Mouse (Mus musculus) kidney, adult 8-10 months (tissue): ENCODE measurements around the gene Cwf19l1.
A peak's percentile ranks its signal among the peaks of the same experiment; 100 is the strongest.
"Not testable (repeated sequence)": the region's sequence is repeated elsewhere in the genome, so short reads cannot be mapped to it uniquely, and the experiment has no call there.

Source experiments
- DNase-seq, 2 experiments: peaks; one replicate each; pipeline ENCODE4 v3.0.0; 2022

Gene Cwf19l1

DNA sequence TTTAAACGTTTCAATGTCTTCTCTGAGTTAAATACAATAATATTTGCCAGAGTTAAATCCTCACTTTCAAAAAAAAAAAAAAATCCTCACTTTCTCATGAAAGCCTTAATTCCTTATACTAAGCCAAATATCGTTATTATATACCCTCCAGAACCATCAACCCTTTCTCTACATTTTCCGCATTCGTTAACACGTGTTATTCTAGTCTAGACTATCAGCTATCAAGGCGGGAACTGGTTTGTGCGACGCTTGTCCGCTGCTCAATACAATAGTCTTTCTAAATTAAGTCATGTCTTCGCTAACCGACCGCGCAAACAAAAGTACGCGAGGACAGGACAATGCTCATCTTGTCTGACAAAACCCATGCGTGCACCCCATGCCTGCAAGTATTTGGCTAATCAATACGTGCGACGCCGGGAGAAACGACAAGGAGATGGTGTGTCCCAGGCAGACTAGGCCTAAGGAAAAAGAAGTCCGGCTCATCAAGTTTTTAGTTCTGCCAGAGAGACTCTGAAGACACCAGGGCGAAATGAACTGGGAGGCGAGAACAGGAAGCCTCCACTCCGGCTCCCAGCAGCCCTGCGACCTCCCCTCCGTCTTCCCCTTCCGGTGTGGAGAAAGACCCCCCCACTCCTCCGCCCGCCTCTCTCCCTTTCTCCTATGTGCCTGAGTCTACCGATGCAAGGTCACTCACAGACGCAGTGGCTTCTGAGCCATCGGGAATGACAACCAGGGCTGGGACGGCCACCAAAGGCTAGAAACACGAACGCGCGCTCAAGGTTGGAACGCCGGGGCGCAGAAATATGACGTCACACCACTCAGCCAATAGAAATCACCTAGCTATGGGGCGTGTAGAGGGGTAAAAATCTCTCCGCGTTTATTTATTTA lies at the start of gene Cwf19l1:
TSS of gene Cwf19l1 (minus strand) at position 805 of the 888 bp plus-strand sequence.
- DNase-seq: peak; percentile 83 to 87

- DNase-seq: no peak
Observed at GRCm38 (mm10) chr19:44183968-44184367, 48.3 kb upstream of the Cwf19l1 start.

DNA sequence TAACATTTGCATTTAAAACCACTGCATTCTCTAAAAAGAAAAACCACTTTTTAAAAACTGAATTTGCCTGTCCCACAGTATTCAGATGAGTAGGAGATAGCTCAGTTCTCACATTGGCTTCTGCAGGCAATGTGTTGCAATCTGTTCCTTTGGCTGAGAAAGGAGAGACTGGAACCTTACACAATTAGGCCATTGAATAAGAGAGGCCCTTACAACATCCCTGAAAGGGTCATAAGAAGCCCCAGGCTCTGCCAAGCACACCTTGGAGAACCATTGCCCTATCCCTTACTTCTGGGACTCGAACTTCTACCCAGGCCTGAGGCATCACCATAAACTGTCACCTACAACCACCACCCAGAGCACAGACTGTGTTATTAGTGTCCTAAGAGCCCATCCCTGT lies 44.8 kb upstream of the Cwf19l1 start:
- DNase-seq: no peak

- no peak for DNase-seq
Observed at GRCm38 (mm10) chr19:44176741-44177140, 41.1 kb upstream of the Cwf19l1 start.

DNA sequence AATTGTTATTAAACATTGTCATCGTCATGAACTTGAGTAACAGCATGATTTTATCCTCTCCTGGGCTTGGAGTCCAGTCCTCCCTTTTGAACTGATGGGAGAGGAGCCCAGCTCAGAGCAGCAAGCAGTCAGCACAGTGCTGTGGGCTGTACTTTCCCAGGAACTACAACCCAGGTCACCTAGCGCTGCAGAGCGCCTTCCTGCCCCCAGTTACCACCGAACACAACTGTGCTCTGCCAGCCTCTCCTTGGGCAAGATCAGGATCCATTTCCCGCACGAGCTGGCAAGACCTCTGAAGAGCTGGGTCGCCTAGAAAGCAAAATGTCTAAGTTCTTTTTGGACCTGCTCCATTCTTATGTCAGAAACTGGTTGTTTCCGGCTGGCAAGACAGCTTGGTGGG lies 39.2 kb upstream of the Cwf19l1 start:
- no peak for DNase-seq

DNA sequence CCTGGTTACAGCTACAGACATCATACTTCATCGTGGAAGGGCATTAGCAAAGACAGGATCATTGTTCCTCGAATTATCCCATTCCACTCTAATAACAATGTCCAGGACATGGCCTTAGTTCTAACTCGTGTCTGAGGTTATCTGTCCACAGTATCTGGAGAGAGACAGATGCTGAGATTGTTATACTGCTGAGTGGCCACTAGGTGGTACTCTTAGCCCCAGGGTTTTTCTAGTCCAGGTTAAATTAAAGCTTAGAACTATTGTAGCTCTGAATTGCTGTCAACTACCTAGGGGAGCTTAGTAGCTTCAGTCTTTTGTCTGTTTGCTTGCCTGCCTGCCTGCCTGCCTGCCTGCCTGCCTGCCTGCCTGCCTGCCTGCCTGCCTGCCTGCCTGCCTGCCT lies 25.8 kb upstream of the Cwf19l1 start:
- DNase-seq: no peak

DNA sequence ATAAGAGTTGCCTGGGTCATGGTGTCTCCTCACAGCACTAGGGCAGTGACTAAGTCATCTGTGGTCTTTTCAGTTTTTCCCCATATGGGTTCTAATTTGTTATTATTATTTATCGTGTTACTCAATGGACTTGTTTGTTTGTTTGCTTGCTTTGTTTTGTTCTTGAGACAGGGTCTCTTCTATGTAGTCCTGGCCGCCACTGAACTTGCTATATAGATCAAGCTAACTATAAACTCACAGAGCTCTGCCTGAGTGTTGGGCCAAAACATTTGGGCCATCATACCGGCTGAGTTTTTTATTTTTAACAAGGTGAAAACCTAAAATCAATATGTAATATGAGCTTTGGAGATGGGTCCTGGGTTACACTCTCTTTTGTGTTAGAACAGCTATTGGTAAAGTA lies 23.7 kb upstream of the Cwf19l1 start:
- no peak for DNase-seq

DNA sequence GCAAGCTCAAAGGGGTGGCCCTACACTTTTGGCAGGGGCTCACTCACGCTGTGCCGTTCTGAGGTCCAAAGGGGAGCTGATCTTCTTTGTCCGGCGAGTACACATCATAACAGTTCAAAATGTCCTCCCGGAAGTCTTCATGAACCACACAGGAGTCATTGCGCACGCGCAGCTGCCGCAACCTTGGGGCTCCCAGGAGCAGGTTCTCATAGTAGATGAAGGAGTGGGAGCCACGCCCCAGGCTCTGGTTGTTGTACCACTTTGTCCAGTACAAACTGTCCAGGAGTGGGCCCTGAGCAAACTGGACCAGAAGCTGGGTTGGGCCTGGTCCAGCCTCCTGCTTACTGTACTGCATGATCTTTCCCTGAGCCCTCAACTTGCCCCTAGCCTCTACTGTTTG lies 21.3 kb upstream of the Cwf19l1 start:
- no peak for DNase-seq

- DNase-seq: no peak
Observed at GRCm38 (mm10) chr19:44153781-44154180, 18.1 kb upstream of the Cwf19l1 start.

GRCm38 (mm10) chr19:44148991-44149390 lies 13.3 kb upstream of the Cwf19l1 start:
- no peak for DNase-seq

GRCm38 (mm10) chr19:44148345-44148744 lies 12.7 kb upstream of the Cwf19l1 start:
- DNase-seq: no peak

DNA sequence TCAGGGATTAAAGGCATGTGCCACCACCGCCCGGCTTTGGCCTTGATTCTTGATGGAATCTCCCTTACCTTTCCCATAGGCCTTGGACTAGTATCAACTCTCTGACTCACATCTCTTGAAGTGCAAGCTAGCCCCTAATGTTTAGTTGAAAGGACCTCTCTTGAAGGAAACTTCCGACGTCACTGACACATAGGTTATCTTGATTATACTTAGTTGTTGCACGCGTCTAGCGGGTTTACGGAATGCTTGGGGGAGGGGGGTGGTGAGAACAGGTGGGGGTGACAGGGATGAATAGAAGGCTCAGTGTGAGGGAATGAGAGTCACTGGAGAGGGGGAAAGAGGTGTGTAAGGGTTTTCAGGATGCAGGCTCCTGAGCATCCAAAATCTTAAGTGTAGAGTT lies 11.3 kb upstream of the Cwf19l1 start:
- no peak for DNase-seq

DNA sequence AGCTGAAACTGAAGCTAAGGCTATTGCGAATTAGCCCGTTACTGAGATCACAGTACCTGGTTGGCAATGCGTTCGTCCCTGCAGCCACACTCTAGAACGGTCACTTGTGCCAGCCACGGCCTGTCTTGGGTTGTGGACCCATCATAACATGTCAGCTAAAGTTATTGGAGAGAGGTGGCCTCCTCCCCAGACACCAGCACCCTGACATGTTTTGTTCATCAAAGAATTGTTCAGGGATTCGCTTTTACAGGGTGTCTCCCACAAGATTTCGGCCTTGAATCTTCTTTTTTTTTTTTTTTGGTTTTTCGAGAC lies 10.8 kb upstream of the Cwf19l1 start:
- no peak for DNase-seq

GRCm38 (mm10) chr19:44145702-44146567 lies 10.3 kb upstream of the Cwf19l1 start, which contains the start of gene Bloc1s2:
Gene Bloc1s2, minus strand, starts transcription at chr19:44146446.
- DNase-seq: peak; percentile 89 to 94

- no peak for DNase-seq
Observed at GRCm38 (mm10) chr19:44144366-44144765, 8.7 kb upstream of the Cwf19l1 start.

- no peak for DNase-seq
Observed at GRCm38 (mm10) chr19:44135960-44136485, 347 bp upstream of the Cwf19l1 start.

GRCm38 (mm10) chr19:44132917-44133316 lies 2.8 kb downstream of the Cwf19l1 start:
- no peak for DNase-seq

GRCm38 (mm10) chr19:44128560-44128959 lies 7.1 kb downstream of the Cwf19l1 start:
- DNase-seq: no peak

DNA sequence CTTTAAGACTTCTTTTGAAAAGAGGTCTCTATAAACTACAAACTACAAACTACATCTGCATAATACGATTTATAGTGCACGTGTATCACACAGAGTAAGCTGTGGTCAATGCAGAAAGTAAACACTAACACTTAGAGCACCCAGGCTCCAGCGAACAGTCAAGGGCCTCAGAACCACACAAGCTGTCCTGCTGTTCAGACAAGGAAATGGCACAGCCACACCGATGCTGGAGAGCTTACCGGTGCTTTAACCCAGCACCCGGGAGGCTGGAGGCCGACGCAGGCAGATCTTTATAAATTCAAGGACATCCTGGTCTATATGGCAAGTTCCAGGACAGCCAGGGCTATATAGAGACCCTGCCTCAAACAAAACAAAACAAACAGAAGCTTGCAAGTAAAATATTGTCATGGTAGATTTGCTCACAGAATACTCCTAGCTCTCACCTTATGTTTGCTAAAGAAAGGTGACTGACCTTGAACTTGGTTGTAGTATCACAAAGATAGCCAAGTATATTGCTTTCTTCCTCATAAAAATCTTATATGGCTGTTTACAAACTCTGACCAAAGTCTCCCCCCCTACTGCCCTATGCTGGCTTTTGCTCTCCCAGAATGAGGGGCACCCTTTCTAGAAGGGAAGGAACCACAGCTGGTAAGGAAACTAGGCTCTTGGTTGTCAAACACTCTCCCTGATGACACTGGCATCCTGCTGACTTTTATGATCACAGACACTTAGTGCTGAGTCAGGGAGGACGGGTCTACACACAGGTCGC lies 7.8 kb downstream of the Cwf19l1 start:
- DNase-seq: no peak

- no peak for DNase-seq
Observed at GRCm38 (mm10) chr19:44121137-44121536, 14.5 kb downstream of the Cwf19l1 start.

- not testable (repeated sequence) for DNase-seq
Observed at GRCm38 (mm10) chr19:44120686-44121085, 15.0 kb downstream of the Cwf19l1 start.

- no peak for DNase-seq
Observed at GRCm38 (mm10) chr19:44117793-44118192, 17.9 kb downstream of the Cwf19l1 start.

DNA sequence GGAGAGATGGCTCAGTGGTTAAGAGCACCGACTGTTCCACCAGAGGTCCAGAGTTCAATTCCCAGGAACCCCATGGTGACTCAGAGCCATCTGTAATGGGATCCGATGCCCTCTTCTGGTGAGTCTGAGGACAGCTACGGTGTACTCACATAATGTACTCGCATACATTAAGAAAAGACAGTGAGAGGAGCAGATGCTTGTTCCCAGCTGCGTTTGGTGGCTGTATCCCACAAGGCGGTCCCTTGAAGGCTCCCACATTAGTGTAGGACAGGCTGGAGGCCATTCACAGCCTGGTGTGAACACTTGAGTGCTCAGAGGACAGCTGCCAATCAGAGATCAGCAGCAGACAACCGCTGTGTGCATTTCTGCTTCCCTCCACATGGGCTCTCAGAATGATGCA lies 24.0 kb downstream of the Cwf19l1 start:
- DNase-seq: peak in 1 of 2 experiments; percentile 38
